Mouse (Mus musculus): ENCODE results near the gene Olfr979.
"Not testable (repeated sequence)": the region's sequence is repeated elsewhere in the genome, so short reads cannot be mapped to it uniquely, and the experiment has no call there.

Gene Olfr979

GRCm38 (mm10) chr9:40003365-40003764 lies at the start of gene Olfr979:
Olfr979 (minus strand) TSS chr9:40003465.
- no peak for ATAC-seq (ENCODE audit: insufficient number of reproducible peaks, low FRiP score, low TSS enrichment)

- no peak for ATAC-seq (ENCODE audit: insufficient number of reproducible peaks, low FRiP score, low TSS enrichment)
Measured at GRCm38 (mm10) chr9:40050138-40050537, 46.9 kb upstream of the Olfr979 start.

GRCm38 (mm10) chr9:40021164-40021563 lies 17.9 kb upstream of the Olfr979 start, which contains the start of gene Olfr981:
Olfr981 (plus strand) TSS chr9:40021464.
- no peak for ATAC-seq (ENCODE audit: insufficient number of reproducible peaks, low FRiP score, low TSS enrichment)

GRCm38 (mm10) chr9:40009482-40009881 lies 6.2 kb upstream of the Olfr979 start, which contains the start of gene Olfr980:
Olfr980 (minus strand) TSS chr9:40009582.
- no peak for ATAC-seq (ENCODE audit: insufficient number of reproducible peaks, low FRiP score, low TSS enrichment)

DNA sequence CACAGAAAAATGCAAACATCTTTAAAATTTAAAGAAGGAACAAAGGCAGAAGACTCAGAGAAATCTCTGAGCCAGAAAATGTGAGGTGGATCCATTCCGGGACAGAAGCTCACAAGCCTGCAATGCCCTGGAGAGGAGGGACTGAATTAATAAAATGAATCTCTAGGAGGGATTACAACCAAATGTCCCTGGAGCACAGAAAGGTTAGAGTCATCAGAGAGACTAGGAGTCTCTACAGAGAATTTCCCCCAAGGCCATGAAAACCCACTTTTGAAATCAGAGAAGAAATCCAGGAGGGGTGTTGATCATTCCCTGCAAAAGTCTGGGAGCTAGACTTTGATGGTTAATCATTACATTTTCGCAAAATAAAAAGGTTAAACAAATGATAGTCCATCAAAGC lies 11.5 kb downstream of the Olfr979 start, which contains the start of gene Olfr978:
Gene Olfr978, plus strand, starts transcription at position 301 of the 400 bp plus-strand sequence.
- ATAC-seq (ENCODE audit: insufficient number of reproducible peaks, low FRiP score, low TSS enrichment): no peak

- not testable (repeated sequence) for ATAC-seq (ENCODE audit: insufficient number of reproducible peaks, low FRiP score, low TSS enrichment)
Measured at GRCm38 (mm10) chr9:39976581-39977145, 26.6 kb downstream of the Olfr979 start.

DNA sequence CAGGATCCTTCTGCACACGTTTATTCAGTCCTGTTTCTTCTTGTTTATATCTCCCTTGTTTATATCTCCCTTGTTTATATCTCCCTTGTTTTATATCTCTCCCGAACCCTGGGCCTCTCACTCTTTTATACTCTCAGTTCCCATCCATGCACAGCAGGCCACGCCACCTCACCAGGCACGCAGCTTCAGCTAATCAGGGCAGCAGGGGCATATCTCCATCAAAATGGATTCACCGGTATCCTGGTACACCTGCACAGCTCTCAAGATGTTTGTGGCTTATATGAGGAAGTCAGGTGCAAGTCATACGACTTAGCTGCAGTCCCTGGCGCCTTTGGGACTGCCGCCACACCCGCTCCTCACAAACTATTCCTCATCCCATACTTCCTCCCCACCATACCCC lies 42.2 kb downstream of the Olfr979 start, which contains the start of gene Olfr976:
Gene Olfr976, minus strand, starts transcription at position 101 of the 400 bp plus-strand sequence.
- not testable (repeated sequence) for ATAC-seq (ENCODE audit: insufficient number of reproducible peaks, low FRiP score, low TSS enrichment)

DNA sequence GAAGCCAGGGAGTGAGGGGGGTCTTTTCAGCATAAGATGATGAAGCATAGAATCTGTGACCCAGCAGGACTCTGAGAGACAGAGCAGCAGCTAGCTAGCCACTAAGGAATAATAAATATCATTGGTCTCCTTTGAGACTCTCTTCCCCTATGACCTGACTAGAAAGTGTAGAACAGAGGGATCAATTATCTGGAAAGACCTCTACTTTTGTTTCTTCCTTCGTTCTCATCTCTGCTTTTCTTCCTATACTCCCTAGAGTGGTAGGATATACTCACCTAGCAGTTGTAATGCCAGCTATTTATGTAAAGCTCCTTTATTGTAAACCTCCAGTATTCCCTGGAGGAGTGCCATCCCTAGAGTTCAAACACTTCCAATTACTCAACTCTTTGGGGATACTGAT lies 51.3 kb downstream of the Olfr979 start, which contains the start of gene Olfr975:
Gene Olfr975, minus strand, starts transcription at position 101 of the 400 bp plus-strand sequence.
- no peak for ATAC-seq (ENCODE audit: insufficient number of reproducible peaks, low FRiP score, low TSS enrichment)

Measured in cerebellum, adult (tissue).